Mouse (Mus musculus): Measurements from ENCODE around the gene Slc25a54. TPM values are rescaled to one million over a fixed set of nuclear protein-coding genes. Genes with fewer than 3 reads are reported as not detected.

The Slc25a54 gene
- polyA plus RNA-seq, 1 experiment from 2014 or later, result not detected

Small RNA genes within 50 kb of the gene (microRNA-seq; reads per million reads assigned to microRNA genes)
- not detected for gene Gm44384

Other genes with a start within 250 kb of the Slc25a54 start
- gene Stxbp3, start 239.9 kb upstream of the Slc25a54 start, polyA plus RNA-seq (2015; fragmentation: Nextera tagmentation; extraction: Ambion mirVana), result 14.0 and 16.7 TPM in 2 replicates
- 0.04 and 0.38 TPM in 2 replicates for gene Fndc7, start 190.5 kb upstream of the Slc25a54 start, polyA plus RNA-seq (2015; fragmentation: Nextera tagmentation; extraction: Ambion mirVana)
- 50.4 and 55.3 TPM in 2 replicates for gene Prpf38b, start 168.7 kb upstream of the Slc25a54 start, polyA plus RNA-seq (2015; fragmentation: Nextera tagmentation; extraction: Ambion mirVana)
- 2.3 and 2.9 TPM in 2 replicates for gene Henmt1, start 140.6 kb upstream of the Slc25a54 start, polyA plus RNA-seq (2015; fragmentation: Nextera tagmentation; extraction: Ambion mirVana)
- not detected in 2 replicates for gene Gm9857, start 140.0 kb upstream of the Slc25a54 start, polyA plus RNA-seq (2015; fragmentation: Nextera tagmentation; extraction: Ambion mirVana)
- 14.8 and 22.2 TPM in 2 replicates for gene Fam102b, start 52.9 kb upstream of the Slc25a54 start, polyA plus RNA-seq (2015; fragmentation: Nextera tagmentation; extraction: Ambion mirVana)
- 4.4 and 9.8 TPM in 2 replicates for gene Slc25a24, start 42.7 kb downstream of the Slc25a54 start, polyA plus RNA-seq (2015; fragmentation: Nextera tagmentation; extraction: Ambion mirVana)